Mouse (Mus musculus): ENCODE results near the gene Nhsl2. TPM values are rescaled to one million over a fixed set of nuclear protein-coding genes. Genes with fewer than 3 reads are reported as not detected.

Gene Nhsl2
- total and polyA plus RNA-seq, 2 experiments, result 0.27 to 0.46 TPM

DNA sequence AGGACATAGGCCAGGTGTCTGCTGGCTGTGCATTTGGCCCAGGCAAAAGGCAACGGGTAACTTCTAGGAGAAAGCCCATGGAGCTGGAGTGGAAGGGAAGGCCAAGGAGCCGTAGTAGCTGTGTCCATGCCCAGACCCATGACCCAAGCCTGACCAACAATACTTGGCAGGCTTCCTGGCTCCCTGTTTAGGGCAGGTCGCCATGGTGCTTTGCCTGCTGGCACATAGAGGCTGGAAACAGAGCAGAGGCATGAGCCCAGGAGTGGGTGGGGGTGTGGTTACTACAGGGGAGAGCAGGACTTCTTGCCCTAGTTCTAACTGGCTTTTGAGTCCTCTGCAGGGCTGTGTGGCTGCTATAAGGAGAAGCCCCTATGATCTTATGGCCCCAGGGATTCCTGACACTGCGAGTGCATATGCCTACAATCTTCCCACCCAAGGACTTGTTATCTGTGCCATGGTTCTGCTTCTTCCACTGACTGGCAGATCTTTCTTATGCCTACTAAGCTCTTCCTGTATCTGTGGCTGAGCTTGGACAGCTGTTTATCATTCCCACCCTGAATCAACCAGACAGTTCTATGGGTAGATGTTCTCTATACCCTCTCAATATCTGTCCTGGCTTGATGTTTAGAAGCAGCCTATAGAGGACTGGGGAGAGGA lies 40.8 kb downstream of the Nhsl2 start:
- Histone ChIP-seq H3K27ac (replicated peaks; ENCODE audit: insufficient read depth, low read depth, low read length) (no peak overlapping the region), H3K27me3 (ENCODE audit: control insufficient read depth, insufficient read depth, low read length) (no peaks in the 10 kb centered on the region), H3K4me3 (ENCODE audit: insufficient read depth, low read depth, low read length) (no peak overlapping the region), H3K36me3 (ENCODE audit: control insufficient read depth, insufficient read depth, low read length) (no peaks in the 10 kb centered on the region), H3K4me1 (ENCODE audit: control insufficient read depth, insufficient read depth, low read length) (no peaks in the 10 kb centered on the region), H3K9ac (ENCODE audit: low read depth, low read length) (no peak overlapping the region), H3K79me2 (ENCODE audit: control insufficient read depth, insufficient read depth, low read length) (no peaks in the 10 kb centered on the region)
- TF ChIP-seq POLR2A (IDR thresholded peaks at IDR 0.05; ENCODE audit: extremely low read depth, insufficient read depth, low read length) (no peak), CTCF (IDR thresholded peaks at IDR 0.05; ENCODE audit: low read depth, low read length) (no peak)
- 63% methylated on average over 4 of the region's 4 CpGs for WGBS
- peak; percentile 39 for DNase-seq (ENCODE audit: extremely low read depth, low read depth, low spot score)

- no peaks in the 10 kb centered on the region for H3K4me1 ChIP-seq (ENCODE audit: control insufficient read depth, insufficient read depth, low read length)
- H3K9ac ChIP-seq (ENCODE audit: low read depth, low read length), result no peak overlapping the region
- 87% methylated on average over 7 of the region's 7 CpGs for WGBS
- H3K27ac ChIP-seq (replicated peaks; ENCODE audit: insufficient read depth, low read depth, low read length), result no peak overlapping the region
- no peaks in the 10 kb centered on the region for H3K27me3 ChIP-seq (ENCODE audit: control insufficient read depth, insufficient read depth, low read length)
- DNase-seq (ENCODE audit: extremely low read depth, low read depth, low spot score), result no peak
- TF ChIP-seq POLR2A (IDR thresholded peaks at IDR 0.05; ENCODE audit: extremely low read depth, insufficient read depth, low read length) (no peak), CTCF (IDR thresholded peaks at IDR 0.05; ENCODE audit: low read depth, low read length) (no peak)
- no peaks in the 10 kb centered on the region for H3K79me2 ChIP-seq (ENCODE audit: control insufficient read depth, insufficient read depth, low read length)
- H3K4me3 ChIP-seq (ENCODE audit: insufficient read depth, low read depth, low read length), result no peak overlapping the region
- no peaks in the 10 kb centered on the region for H3K36me3 ChIP-seq (ENCODE audit: control insufficient read depth, insufficient read depth, low read length)
These were observed 44.6 kb downstream of the Nhsl2 start for GRCm38 (mm10) chrX:101893796-101894195.

- 32% methylated on average over 4 of the region's 4 CpGs for WGBS
These were observed 49.2 kb downstream of the Nhsl2 start for GRCm38 (mm10) chrX:101898341-101898740.

GRCm38 (mm10) chrX:101901806-101902490 lies 52.8 kb downstream of the Nhsl2 start:
- Histone ChIP-seq H3K27me3 (ENCODE audit: control insufficient read depth, insufficient read depth, low read length) (no peaks in the 10 kb centered on the region), H3K4me1 (ENCODE audit: control insufficient read depth, insufficient read depth, low read length) (no peaks in the 10 kb centered on the region), H3K79me2 (ENCODE audit: control insufficient read depth, insufficient read depth, low read length) (no peaks in the 10 kb centered on the region), H3K4me3 (ENCODE audit: insufficient read depth, low read depth, low read length) (no peak overlapping the region), H3K27ac (replicated peaks; ENCODE audit: insufficient read depth, low read depth, low read length) (no peak overlapping the region), H3K36me3 (ENCODE audit: control insufficient read depth, insufficient read depth, low read length) (no peaks in the 10 kb centered on the region), H3K9ac (ENCODE audit: low read depth, low read length) (no peak overlapping the region)
- TF ChIP-seq POLR2A (IDR thresholded peaks at IDR 0.05; ENCODE audit: extremely low read depth, insufficient read depth, low read length) (no peak), CTCF (IDR thresholded peaks at IDR 0.05; ENCODE audit: low read depth, low read length) (no peak)
- DNase-seq (ENCODE audit: extremely low read depth, low read depth, low spot score), result no peak
- WGBS, result 80% methylated on average over 7 of the region's 7 CpGs

More at GRCm38 (mm10) chrX:101898341-101898740, 49.2 kb downstream of the Nhsl2 start:
- no peaks in the 10 kb centered on the region for H3K36me3 ChIP-seq (ENCODE audit: control insufficient read depth, insufficient read depth, low read length)
- no peak overlapping the region for H3K4me3 ChIP-seq (ENCODE audit: insufficient read depth, low read depth, low read length)
- TF ChIP-seq POLR2A (IDR thresholded peaks at IDR 0.05; ENCODE audit: extremely low read depth, insufficient read depth, low read length) (no peak), CTCF (IDR thresholded peaks at IDR 0.05; ENCODE audit: low read depth, low read length) (no peak)
- no peak overlapping the region for H3K27ac ChIP-seq (replicated peaks; ENCODE audit: insufficient read depth, low read depth, low read length)
- no peak for DNase-seq (ENCODE audit: extremely low read depth, low read depth, low spot score)
- H3K9ac ChIP-seq (ENCODE audit: low read depth, low read length), result no peak overlapping the region
- no peaks in the 10 kb centered on the region for H3K27me3 ChIP-seq (ENCODE audit: control insufficient read depth, insufficient read depth, low read length)
- no peaks in the 10 kb centered on the region for H3K4me1 ChIP-seq (ENCODE audit: control insufficient read depth, insufficient read depth, low read length)
- no peaks in the 10 kb centered on the region for H3K79me2 ChIP-seq (ENCODE audit: control insufficient read depth, insufficient read depth, low read length)

GRCm38 (mm10) chrX:101902597-101902996 lies 53.4 kb downstream of the Nhsl2 start:
- Histone ChIP-seq H3K79me2 (ENCODE audit: control insufficient read depth, insufficient read depth, low read length) (no peaks in the 10 kb centered on the region), H3K4me3 (ENCODE audit: insufficient read depth, low read depth, low read length) (no peak overlapping the region), H3K4me1 (ENCODE audit: control insufficient read depth, insufficient read depth, low read length) (no peaks in the 10 kb centered on the region), H3K9ac (ENCODE audit: low read depth, low read length) (no peak overlapping the region), H3K36me3 (ENCODE audit: control insufficient read depth, insufficient read depth, low read length) (no peaks in the 10 kb centered on the region), H3K27me3 (ENCODE audit: control insufficient read depth, insufficient read depth, low read length) (no peaks in the 10 kb centered on the region), H3K27ac (replicated peaks; ENCODE audit: insufficient read depth, low read depth, low read length) (no peak overlapping the region)
- TF ChIP-seq POLR2A (IDR thresholded peaks at IDR 0.05; ENCODE audit: extremely low read depth, insufficient read depth, low read length) (no peak), CTCF (IDR thresholded peaks at IDR 0.05; ENCODE audit: low read depth, low read length) (no peak)
- WGBS, result 85% methylated on average over 4 of the region's 4 CpGs
- no peak for DNase-seq (ENCODE audit: extremely low read depth, low read depth, low spot score)

DNA sequence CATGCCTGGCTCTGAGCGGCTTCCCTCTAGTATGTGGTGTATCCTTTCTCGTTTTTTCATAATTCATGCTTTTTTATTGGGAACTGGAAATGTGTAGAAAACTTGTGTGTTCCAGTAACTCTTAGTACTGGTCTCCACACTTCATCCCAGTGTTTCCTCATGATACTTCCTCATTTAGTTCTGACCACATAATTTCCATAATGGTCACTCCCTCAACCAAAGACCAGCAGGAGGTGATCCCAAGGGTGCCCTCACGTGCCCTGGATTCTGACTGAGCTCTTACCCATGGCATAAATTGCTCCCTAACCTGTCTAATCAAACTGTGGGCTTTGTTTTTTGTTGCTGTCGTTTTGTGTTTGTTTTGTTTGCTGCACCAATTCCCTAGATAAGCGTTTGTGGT lies 58.1 kb downstream of the Nhsl2 start:
- H3K4me3 ChIP-seq (ENCODE audit: insufficient read depth, low read depth, low read length), result no peak overlapping the region
- WGBS, result 46% methylated on average over 5 of the region's 5 CpGs

More for the DNA sequence above, 58.1 kb downstream of the Nhsl2 start:
- Histone ChIP-seq H3K27ac (replicated peaks; ENCODE audit: insufficient read depth, low read depth, low read length) (no peak overlapping the region), H3K4me1 (ENCODE audit: control insufficient read depth, insufficient read depth, low read length) (no peaks in the 10 kb centered on the region), H3K27me3 (ENCODE audit: control insufficient read depth, insufficient read depth, low read length) (no peaks in the 10 kb centered on the region), H3K36me3 (ENCODE audit: control insufficient read depth, insufficient read depth, low read length) (no peaks in the 10 kb centered on the region), H3K79me2 (ENCODE audit: control insufficient read depth, insufficient read depth, low read length) (no peaks in the 10 kb centered on the region), H3K9ac (ENCODE audit: low read depth, low read length) (no peak overlapping the region)
- no peak for TF ChIP-seq CTCF (IDR thresholded peaks at IDR 0.05; ENCODE audit: low read depth, low read length)
- no peak for TF ChIP-seq POLR2A (IDR thresholded peaks at IDR 0.05; ENCODE audit: extremely low read depth, insufficient read depth, low read length)
- no peak for DNase-seq (ENCODE audit: extremely low read depth, low read depth, low spot score)
